Mouse (Mus musculus) liver, adult 2 months (tissue): Measurements from ENCODE around the gene Bag6. TPM values are rescaled to one million over a fixed set of nuclear protein-coding genes. Genes with fewer than 3 reads are reported as not detected.
A peak's percentile ranks its signal among the peaks of the same experiment; 100 is the strongest.

Source experiments
- DNase-seq: peaks from one replicate; pipeline ENCODE4 v3.0.0-alpha.2; 2011; ENCODE audit warnings: low read depth, low spot score; ENCODE audit errors: extremely low read depth
- H3K27ac ChIP-seq: fragments of 200-500 bp; replicated peaks from 2 replicates; pipeline ENCODE4 v1.5.1; 2012; ENCODE audit warnings: low read depth, mild to moderate bottlenecking, control low read depth, inconsistent platforms, low read length; ENCODE audit not compliant: insufficient read depth
- H3K27me3 ChIP-seq: fragments of 200-500 bp; 2 replicates; pipeline ENCODE4 v1.6.1; 2012; ENCODE audit warnings: mild to moderate bottlenecking, moderate library complexity, low read length, inconsistent platforms; ENCODE audit not compliant: control insufficient read depth, insufficient read depth
- H3K36me3 ChIP-seq: fragments of 200-500 bp; 2 replicates; pipeline ENCODE4 v1.6.1; 2012; ENCODE audit warnings: low read length, inconsistent platforms; ENCODE audit not compliant: control insufficient read depth, insufficient read depth
- H3K4me1 ChIP-seq: fragments of 200-500 bp; 2 replicates; pipeline ENCODE4 v1.6.1; 2011; ENCODE audit warnings: low read length; ENCODE audit not compliant: control insufficient read depth, insufficient read depth
- H3K4me3 ChIP-seq: fragments of 200-500 bp; 2 replicates; pipeline ENCODE4 v1.5.1; 2011; ENCODE audit warnings: low read depth, mild to moderate bottlenecking, control low read depth, low read length, moderate library complexity; ENCODE audit not compliant: insufficient read depth
- H3K79me2 ChIP-seq: fragments of 200-500 bp; 2 replicates; pipeline ENCODE4 v1.6.1; 2012; ENCODE audit warnings: inconsistent platforms, mild to moderate bottlenecking, low read length, moderate library complexity; ENCODE audit not compliant: control insufficient read depth, insufficient read depth
- H3K9ac ChIP-seq: fragments of 200-500 bp; 2 replicates; pipeline ENCODE4 v1.6.1; 2012; ENCODE audit warnings: low read depth, mild to moderate bottlenecking, control low read depth, inconsistent platforms, low read length
- CTCF ChIP-seq: fragments of 200-500 bp; IDR thresholded peaks from 2 replicates; pipeline ENCODE4 v1.5.1; 2011; ENCODE audit warnings: low read depth, low read length, control low read depth
- POLR2A ChIP-seq: fragments of 200-500 bp; IDR thresholded peaks from 2 replicates; pipeline ENCODE4 v1.6.1; 2011; ENCODE audit warnings: low read length, control low read depth; ENCODE audit not compliant: insufficient read depth; ENCODE audit errors: extremely low read depth
- WGBS: fragments of 180-500 bp; shearing (Covaris S2); methylation state at CpG from one replicate; pipeline ENCODE4 v1.1.7; 2018; 5-methylcytosine and 5-hydroxymethylcytosine counted together
- polyA plus RNA-seq: library from polyadenylated mRNA; depleted of rRNA; stranded (reverse); fragments of >200 nt; gene quantifications from 2 replicates; pipeline ENCODE4 v1.2.3, GENCODE M21; 2012
- total RNA-seq: library from RNA; depleted of rRNA; stranded (reverse); fragments of >200 nt; gene quantifications from 2 replicates; pipeline ENCODE4 v1.2.3, GENCODE M21; 2014

Gene Bag6
- total and polyA plus RNA-seq, 2 experiments, result 28.1 to 119 TPM

DNA sequence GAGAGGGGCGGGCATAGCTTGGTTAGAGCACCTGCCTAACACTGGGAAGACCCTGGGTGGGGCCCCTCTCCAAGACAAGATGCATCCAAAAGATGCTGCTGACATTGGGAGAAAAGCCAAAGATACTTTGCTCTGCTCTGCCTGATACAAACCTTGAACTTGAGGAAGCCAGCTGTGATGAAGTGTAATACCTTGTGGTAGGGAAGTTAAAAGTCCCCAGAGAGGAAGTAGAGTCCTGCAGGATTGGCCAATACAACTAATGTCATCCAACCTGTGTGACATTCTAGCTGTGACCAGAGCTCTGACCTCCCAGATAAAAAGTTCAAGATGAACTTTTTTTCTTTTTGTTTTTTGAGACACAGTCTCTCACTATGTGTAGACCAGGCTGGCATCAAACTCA lies 9.9 kb upstream of the Bag6 start:
- Histone ChIP-seq H3K36me3 (peaks cover 7% of the 10 kb centered on the region; the same call in 1 of the 2 replicates), H3K9ac (no peak overlapping the region), H3K27ac (peak overlapping the region; percentile 94), H3K4me3 (no peak overlapping the region), H3K4me1 (peaks cover 20% of the 10 kb centered on the region), H3K27me3 (no peaks in the 10 kb centered on the region), H3K79me2 (peaks cover 24% of the 10 kb centered on the region)
- 100% methylated on average over 1 of the region's 1 CpGs for WGBS
- no peak for TF ChIP-seq CTCF
- TF ChIP-seq POLR2A, result no peak
- no peak for DNase-seq

DNA sequence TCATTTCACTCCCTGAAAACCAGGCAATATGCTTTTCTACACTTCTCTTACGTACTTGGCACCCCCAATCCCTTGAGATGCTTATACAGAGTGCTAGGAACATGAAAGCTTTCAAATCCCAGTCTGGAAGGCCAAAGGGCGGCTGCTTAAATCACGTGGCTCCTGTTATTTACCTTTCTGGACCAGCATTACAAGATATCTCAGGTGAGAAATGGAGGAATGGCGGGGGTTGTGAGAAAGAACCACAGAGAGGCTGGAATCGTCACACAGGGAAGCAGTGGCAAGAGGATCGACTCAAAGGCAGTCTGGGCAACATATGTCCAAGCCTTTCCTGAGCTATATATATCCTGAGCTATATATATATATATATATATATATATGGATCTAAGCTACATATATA lies 9.4 kb upstream of the Bag6 start:
- Histone ChIP-seq H3K27me3 (no peaks in the 10 kb centered on the region), H3K9ac (peak overlapping the region; percentile 92), H3K79me2 (peaks cover 22% of the 10 kb centered on the region), H3K36me3 (peaks cover 11% of the 10 kb centered on the region; the same call in 1 of the 2 replicates), H3K4me3 (peak overlapping the region; percentile 95), H3K27ac (peak overlapping the region; percentile 94), H3K4me1 (peaks cover 20% of the 10 kb centered on the region)
- TF ChIP-seq CTCF, result no peak
- 0 out of 2 replicates have a peak, but pooled peaks have one; percentile 23 for TF ChIP-seq POLR2A
- peak; percentile 80 for DNase-seq
- WGBS, result 18% methylated on average over 6 of the region's 6 CpGs

DNA sequence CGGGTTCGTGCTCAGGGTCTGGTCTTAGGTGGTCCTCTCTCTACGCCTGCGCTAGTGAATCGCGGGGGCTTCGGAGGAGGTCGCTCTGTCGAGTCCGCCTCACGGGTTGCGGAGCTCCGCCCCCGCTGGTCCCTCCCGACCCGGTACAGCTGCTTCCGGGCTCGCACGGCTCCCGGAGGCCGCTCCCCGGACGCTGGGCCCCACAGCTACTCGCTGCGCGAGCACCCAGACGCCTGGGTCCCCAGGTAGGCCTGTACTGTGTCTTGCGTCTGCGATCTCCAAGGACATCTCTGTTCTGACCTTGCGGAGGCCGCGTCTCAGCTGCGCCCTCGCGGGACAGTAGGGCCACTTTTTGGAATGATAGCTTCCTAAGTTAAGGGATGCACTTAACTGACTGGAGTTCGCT lies 8.8 kb upstream of the Bag6 start, which contains the start of gene D17H6S53E:
TSS of gene D17H6S53E (plus strand) at position 168 of the 406 bp plus-strand sequence.
- Histone ChIP-seq H3K9ac (peak within 1 kb of the TSS; percentile 92), H3K27me3 (no peaks in the 10 kb centered on the region), H3K36me3 (peaks cover 11% of the 10 kb centered on the region; the same call in 1 of the 2 replicates), H3K27ac (peak within 1 kb of the TSS; percentile 94), H3K79me2 (peaks cover 18% of the 10 kb centered on the region; the same call in 1 of the 2 replicates), H3K4me1 (peaks cover 21% of the 10 kb centered on the region), H3K4me3 (peak within 1 kb of the TSS; percentile 95)
- peak; percentile 56 for DNase-seq
- TF ChIP-seq POLR2A (peak; percentile 69; the same call in 1 of the 2 replicates), CTCF (no peak)
- WGBS, result under 1% methylated on average over 36 of the region's 36 CpGs

DNA sequence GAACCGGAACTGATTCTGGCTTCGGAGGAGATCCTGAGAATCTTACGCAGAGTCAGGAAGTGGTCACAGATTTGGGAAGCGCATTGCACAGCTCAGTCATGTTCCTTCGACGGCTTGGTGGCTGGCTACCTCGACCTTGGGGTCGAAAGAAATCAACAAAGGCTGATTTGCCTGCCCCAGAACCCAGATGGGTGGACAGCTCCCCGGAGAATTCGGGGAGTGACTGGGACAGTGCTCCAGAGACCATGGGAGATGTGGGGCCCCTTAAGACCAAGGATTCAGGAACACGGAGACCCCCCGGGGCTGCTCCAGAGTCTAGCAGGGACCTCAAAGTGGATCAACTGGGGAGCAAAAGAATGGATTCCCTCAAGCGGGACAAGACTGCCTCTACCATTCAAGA lies 8.0 kb upstream of the Bag6 start:
- Histone ChIP-seq H3K4me3 (peak overlapping the region; percentile 95; the same call in 1 of the 2 replicates), H3K4me1 (peaks cover 21% of the 10 kb centered on the region)
- 42% methylated on average over 13 of the region's 13 CpGs for WGBS

DNA sequence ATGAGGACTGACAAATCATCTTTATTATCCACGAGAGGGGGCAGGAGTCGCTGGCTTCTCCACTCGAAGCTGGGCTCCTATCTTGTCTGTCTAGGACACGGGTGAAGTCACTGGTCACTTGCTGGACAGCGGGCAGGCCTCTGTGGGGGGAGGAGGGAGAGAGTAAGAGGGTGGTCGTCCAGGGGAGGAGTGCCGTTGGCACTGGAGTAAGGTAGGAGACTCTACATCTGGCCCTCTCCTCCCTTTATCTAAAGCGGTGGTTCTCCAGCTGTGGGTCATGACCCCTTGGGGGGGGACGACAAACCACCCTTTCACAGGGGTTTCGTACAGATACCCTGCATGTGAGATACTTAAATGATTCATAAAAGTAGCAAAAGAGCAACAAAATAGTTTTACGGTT lies 6.0 kb upstream of the Bag6 start:
- H3K79me2 ChIP-seq, result peaks cover 15% of the 10 kb centered on the region; the same call in 1 of the 2 replicates
- TF ChIP-seq CTCF (no peak), POLR2A (no peak)
- WGBS, result 63% methylated on average over 11 of the region's 11 CpGs
- no peak overlapping the region for H3K27ac ChIP-seq
- H3K4me3 ChIP-seq, result no peak overlapping the region
- H3K9ac ChIP-seq, result no peak overlapping the region
- H3K4me1 ChIP-seq, result peaks cover 25% of the 10 kb centered on the region
- H3K36me3 ChIP-seq, result peaks cover 7% of the 10 kb centered on the region; the same call in 1 of the 2 replicates
- no peak for DNase-seq
- no peaks in the 10 kb centered on the region for H3K27me3 ChIP-seq

More for the DNA sequence above, 8.0 kb upstream of the Bag6 start:
- TF ChIP-seq CTCF (no peak), POLR2A (no peak)
- Histone ChIP-seq H3K79me2 (peaks cover 18% of the 10 kb centered on the region; the same call in 1 of the 2 replicates), H3K27me3 (no peaks in the 10 kb centered on the region), H3K27ac (peak overlapping the region; percentile 94), H3K9ac (peak overlapping the region; percentile 92), H3K36me3 (peaks cover 11% of the 10 kb centered on the region; the same call in 1 of the 2 replicates)
- DNase-seq, result no peak

DNA sequence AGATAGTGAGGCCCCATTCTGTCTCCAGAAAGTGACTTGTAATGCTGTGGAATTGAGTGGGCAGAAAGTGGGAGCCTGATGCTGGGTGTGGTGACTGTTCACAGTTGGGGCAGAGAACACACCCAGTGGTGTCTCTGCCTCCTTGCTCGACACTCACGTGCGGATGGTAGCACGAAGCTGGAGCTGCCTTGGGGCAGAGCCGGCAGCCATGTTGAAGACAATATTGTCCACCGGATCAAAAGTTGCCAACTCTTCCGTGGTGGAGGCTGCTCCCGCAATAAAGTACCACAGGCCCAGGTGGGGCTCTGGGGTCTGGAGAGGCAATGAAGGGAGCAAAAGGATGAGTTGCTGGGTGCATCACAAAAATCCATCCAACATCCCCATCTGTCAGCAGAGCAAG lies 3.9 kb upstream of the Bag6 start:
- peak overlapping the region; percentile 80 for H3K9ac ChIP-seq
- no peaks in the 10 kb centered on the region for H3K27me3 ChIP-seq
- no peak for TF ChIP-seq POLR2A
- no peak for TF ChIP-seq CTCF
- H3K79me2 ChIP-seq, result peaks cover 19% of the 10 kb centered on the region; the same call in 1 of the 2 replicates
- peak overlapping the region; percentile 85 for H3K27ac ChIP-seq
- no peak for DNase-seq
- peak overlapping the region; percentile 69 for H3K4me3 ChIP-seq
- peaks cover 7% of the 10 kb centered on the region; the same call in 1 of the 2 replicates for H3K36me3 ChIP-seq
- H3K4me1 ChIP-seq, result peaks cover 19% of the 10 kb centered on the region
- 23% methylated on average over 8 of the region's 8 CpGs for WGBS
